Mouse (Mus musculus): Measurements from ENCODE around the gene Zyx. TPM values are rescaled to one million over a fixed set of nuclear protein-coding genes. Genes with fewer than 3 reads are reported as not detected.

The Zyx gene
- total RNA-seq, 1 experiment: 46.0 TPM

DNA sequence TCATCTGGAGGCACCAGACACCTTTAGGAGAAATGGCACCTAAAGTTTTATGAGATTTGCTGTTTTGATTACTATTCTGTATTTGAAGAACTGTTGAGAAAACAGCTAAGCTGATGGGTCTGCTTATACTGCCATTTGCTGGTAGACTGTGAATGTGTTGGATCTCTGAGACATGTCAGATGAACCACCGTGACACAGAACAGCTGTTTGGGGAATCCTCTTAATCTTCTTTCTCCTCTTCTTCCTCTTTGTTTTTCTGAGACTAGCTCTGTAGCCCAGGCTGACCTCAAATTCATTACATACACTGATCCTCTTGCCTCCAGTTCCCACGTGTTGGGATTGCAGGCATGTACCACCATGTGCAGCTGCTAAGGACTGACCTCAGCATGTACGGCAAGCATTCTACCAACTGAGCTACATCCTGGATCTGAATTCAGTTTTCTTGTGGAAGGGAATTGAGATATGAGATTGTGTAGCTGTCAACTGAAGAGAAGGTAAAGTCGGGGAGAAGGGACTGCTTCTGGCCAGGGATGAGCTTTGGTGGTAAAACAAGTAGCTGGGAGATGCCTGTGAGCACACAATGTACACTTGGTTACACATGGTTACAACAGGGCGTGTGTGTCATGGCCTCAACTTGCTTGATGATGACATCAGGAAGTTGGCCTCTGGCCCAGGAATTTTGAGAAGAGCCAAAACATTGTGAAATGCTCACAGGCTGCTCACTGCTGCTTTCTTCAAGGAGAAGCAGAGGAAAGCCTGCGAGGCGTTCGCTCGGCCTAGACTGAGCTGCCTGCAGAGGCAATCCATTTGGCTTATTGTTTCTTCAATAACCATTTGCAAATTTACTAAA, 46.8 kb downstream of the Zyx start:
- no peaks in the 10 kb centered on the region for H3K9me3 ChIP-seq (ENCODE audit: control insufficient read depth, insufficient read depth, low read depth, low read length)
- H3K9ac ChIP-seq (ENCODE audit: insufficient read depth, low read depth, low read length, poor library complexity, severe bottlenecking): no peak overlapping the region
- no peak overlapping the region for H3K27ac ChIP-seq (ENCODE audit: insufficient read depth, low read depth, low read length, poor library complexity, severe bottlenecking)
- H3K4me3 ChIP-seq (ENCODE audit: insufficient read depth in 1 of 2, low read depth in 1 of 2, low read length in 2 of 2, poor library complexity in 1 of 2, severe bottlenecking in 1 of 2): no peak overlapping the region
- TF ChIP-seq ZC3H11A (IDR thresholded peaks at IDR 0.05; ENCODE audit: borderline replicate concordance, low read depth, low read length) (no peak), ZNF384 (IDR thresholded peaks at IDR 0.05; ENCODE audit: low read depth, low read length) (no peak), MAFK (IDR thresholded peaks at IDR 0.05; ENCODE audit: insufficient read depth, low read depth, low read length) (no peak), HCFC1 (IDR thresholded peaks at IDR 0.05; ENCODE audit: borderline replicate concordance, insufficient read depth, low read length) (no peak), CHD2 (IDR thresholded peaks at IDR 0.05; ENCODE audit: low read depth, low read length) (no peak)
- no peaks in the 10 kb centered on the region for H3K4me1 ChIP-seq (ENCODE audit: control insufficient read depth in 2 of 2, insufficient read depth in 2 of 2, low read length in 2 of 2, poor library complexity in 1 of 2)
- DNase-seq (ENCODE audit: low read depth, low spot score): no peak
- H3K36me3 ChIP-seq (ENCODE audit: control insufficient read depth, insufficient read depth, low read length, poor library complexity, severe bottlenecking): no peaks in the 10 kb centered on the region
- in situ Hi-C loops (cut with MboI; ENCODE audit: low sequenced_read_pairs in 2 of 2, unreplicated experiment in 2 of 2): no loop called here

DNA sequence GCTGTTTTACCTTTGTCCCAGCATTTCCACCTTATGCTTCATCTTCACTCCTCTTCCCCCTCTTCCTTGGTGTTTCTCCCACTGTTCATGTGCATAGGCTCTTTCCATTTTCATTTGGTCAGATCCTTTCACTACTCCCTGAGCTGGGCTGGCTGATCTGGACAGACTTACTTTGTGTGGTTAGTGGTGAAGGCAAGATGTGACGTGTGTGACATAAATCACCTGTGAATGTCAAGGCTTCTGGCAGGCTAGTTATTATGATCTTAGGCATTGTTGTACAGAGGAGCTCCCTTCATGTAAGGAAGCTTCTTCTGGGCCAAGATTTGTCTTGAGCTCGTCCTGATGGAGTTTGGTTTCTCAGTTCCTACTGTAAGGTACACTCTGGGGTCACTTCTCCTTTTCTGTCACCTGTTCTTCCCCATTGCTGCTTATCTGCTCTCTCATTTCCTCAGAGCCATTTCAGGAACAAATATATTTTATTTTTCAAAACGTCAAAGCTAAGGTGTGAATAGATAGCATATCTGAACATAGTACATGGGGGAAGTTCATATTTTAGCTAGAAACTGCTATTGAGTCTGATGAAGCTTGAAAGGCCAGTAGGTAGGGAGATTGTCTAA, 47.7 kb downstream of the Zyx start:
- no peak for TF ChIP-seq MAFK (IDR thresholded peaks at IDR 0.05; ENCODE audit: insufficient read depth, low read depth, low read length)
- no peak for TF ChIP-seq HCFC1 (IDR thresholded peaks at IDR 0.05; ENCODE audit: borderline replicate concordance, insufficient read depth, low read length)
- no peak for TF ChIP-seq ZC3H11A (IDR thresholded peaks at IDR 0.05; ENCODE audit: borderline replicate concordance, low read depth, low read length)
- no peak for TF ChIP-seq ZNF384 (IDR thresholded peaks at IDR 0.05; ENCODE audit: low read depth, low read length)
- TF ChIP-seq CHD2 (IDR thresholded peaks at IDR 0.05; ENCODE audit: low read depth, low read length): no peak
- in situ Hi-C loops (cut with MboI; ENCODE audit: low sequenced_read_pairs in 2 of 2, unreplicated experiment in 2 of 2): no loop called here
- H3K4me3 ChIP-seq (ENCODE audit: insufficient read depth in 1 of 2, low read depth in 1 of 2, low read length in 2 of 2, poor library complexity in 1 of 2, severe bottlenecking in 1 of 2): no peak overlapping the region
- H3K27ac ChIP-seq (ENCODE audit: insufficient read depth, low read depth, low read length, poor library complexity, severe bottlenecking): no peak overlapping the region
- H3K4me1 ChIP-seq (ENCODE audit: control insufficient read depth in 2 of 2, insufficient read depth in 2 of 2, low read length in 2 of 2, poor library complexity in 1 of 2): no peaks in the 10 kb centered on the region
- DNase-seq (ENCODE audit: low read depth, low spot score): no peak
- H3K9ac ChIP-seq (ENCODE audit: insufficient read depth, low read depth, low read length, poor library complexity, severe bottlenecking): no peak overlapping the region
- H3K36me3 ChIP-seq (ENCODE audit: control insufficient read depth, insufficient read depth, low read length, poor library complexity, severe bottlenecking): no peaks in the 10 kb centered on the region
- no peaks in the 10 kb centered on the region for H3K9me3 ChIP-seq (ENCODE audit: control insufficient read depth, insufficient read depth, low read depth, low read length)

DNA sequence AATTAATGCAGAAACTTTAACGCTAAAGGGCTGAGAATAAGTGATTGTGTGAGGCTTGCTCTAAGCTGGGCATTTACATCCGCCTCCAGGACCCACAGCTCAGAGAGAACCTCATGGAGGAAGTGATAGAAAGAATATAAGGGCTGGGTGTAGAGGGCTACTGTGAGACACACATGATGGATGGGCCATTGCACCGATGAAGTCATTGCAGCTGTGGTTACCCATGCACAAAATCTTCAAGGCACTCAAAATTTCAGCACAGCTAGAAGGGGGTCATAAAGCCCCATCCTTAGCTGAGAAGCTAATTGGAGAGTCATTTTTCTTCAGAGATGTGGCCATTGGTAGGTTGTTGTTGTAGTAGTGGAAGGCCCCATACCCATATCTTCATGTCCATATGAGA, 48.9 kb downstream of the Zyx start:
- TF ChIP-seq HCFC1 (IDR thresholded peaks at IDR 0.05; ENCODE audit: borderline replicate concordance, insufficient read depth, low read length): no peak
- no peak for TF ChIP-seq CHD2 (IDR thresholded peaks at IDR 0.05; ENCODE audit: low read depth, low read length)
- TF ChIP-seq ZNF384 (IDR thresholded peaks at IDR 0.05; ENCODE audit: low read depth, low read length): no peak
- no peak for TF ChIP-seq ZC3H11A (IDR thresholded peaks at IDR 0.05; ENCODE audit: borderline replicate concordance, low read depth, low read length)
- TF ChIP-seq MAFK (IDR thresholded peaks at IDR 0.05; ENCODE audit: insufficient read depth, low read depth, low read length): no peak

DNA sequence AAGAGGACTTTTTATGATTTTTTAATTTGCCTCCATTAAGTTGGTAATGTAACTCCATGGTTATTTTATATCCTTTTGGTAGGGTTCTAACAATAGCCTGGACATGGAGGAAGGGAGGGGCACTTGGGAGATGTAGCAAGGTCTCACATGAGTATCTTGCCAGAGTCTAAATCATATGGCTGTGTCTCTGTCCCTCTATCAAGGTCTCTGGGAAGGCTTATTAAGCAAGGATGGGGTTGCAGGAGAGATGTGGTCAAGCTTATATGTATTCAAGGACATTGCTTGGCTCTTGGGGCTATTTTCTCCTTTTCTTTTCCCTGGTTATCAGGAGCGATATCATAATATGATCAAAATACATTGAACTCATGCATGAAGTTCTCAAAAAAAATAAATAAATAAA, 49.6 kb downstream of the Zyx start:
- no peak for TF ChIP-seq MAFK (IDR thresholded peaks at IDR 0.05; ENCODE audit: insufficient read depth, low read depth, low read length)

More for the DNA sequence above, 48.9 kb downstream of the Zyx start:
- Histone ChIP-seq H3K9ac (ENCODE audit: insufficient read depth, low read depth, low read length, poor library complexity, severe bottlenecking) (no peak overlapping the region), H3K4me1 (ENCODE audit: control insufficient read depth in 2 of 2, insufficient read depth in 2 of 2, low read length in 2 of 2, poor library complexity in 1 of 2) (no peaks in the 10 kb centered on the region), H3K9me3 (ENCODE audit: control insufficient read depth, insufficient read depth, low read depth, low read length) (no peaks in the 10 kb centered on the region), H3K27ac (ENCODE audit: insufficient read depth, low read depth, low read length, poor library complexity, severe bottlenecking) (no peak overlapping the region), H3K36me3 (ENCODE audit: control insufficient read depth, insufficient read depth, low read length, poor library complexity, severe bottlenecking) (no peaks in the 10 kb centered on the region), H3K4me3 (ENCODE audit: insufficient read depth in 1 of 2, low read depth in 1 of 2, low read length in 2 of 2, poor library complexity in 1 of 2, severe bottlenecking in 1 of 2) (no peak overlapping the region)
- no peak for DNase-seq (ENCODE audit: low read depth, low spot score)
- in situ Hi-C loops (cut with MboI; ENCODE audit: low sequenced_read_pairs in 2 of 2, unreplicated experiment in 2 of 2): no loop called here

More for the DNA sequence above, 49.6 kb downstream of the Zyx start:
- Histone ChIP-seq H3K4me3 (ENCODE audit: insufficient read depth in 1 of 2, low read depth in 1 of 2, low read length in 2 of 2, poor library complexity in 1 of 2, severe bottlenecking in 1 of 2) (no peak overlapping the region), H3K9me3 (ENCODE audit: control insufficient read depth, insufficient read depth, low read depth, low read length) (no peaks in the 10 kb centered on the region), H3K9ac (ENCODE audit: insufficient read depth, low read depth, low read length, poor library complexity, severe bottlenecking) (no peak overlapping the region), H3K36me3 (ENCODE audit: control insufficient read depth, insufficient read depth, low read length, poor library complexity, severe bottlenecking) (no peaks in the 10 kb centered on the region), H3K27ac (ENCODE audit: insufficient read depth, low read depth, low read length, poor library complexity, severe bottlenecking) (no peak overlapping the region), H3K4me1 (ENCODE audit: control insufficient read depth in 2 of 2, insufficient read depth in 2 of 2, low read length in 2 of 2, poor library complexity in 1 of 2) (no peaks in the 10 kb centered on the region)
- no peak for DNase-seq (ENCODE audit: low read depth, low spot score)
- in situ Hi-C loops (cut with MboI; ENCODE audit: low sequenced_read_pairs in 2 of 2, unreplicated experiment in 2 of 2): no loop called here
